Mouse (Mus musculus) erythroid progenitor cell, adult 5-6 weeks (primary cell): ENCODE measurements around the gene Gng2. TPM values are rescaled to one million over a fixed set of nuclear protein-coding genes. Genes with fewer than 3 reads are reported as not detected.

Experiments
- ATAC-seq: replicated peaks from 2 replicates; pipeline ENCODE4 v1.8.0; 2016; ENCODE audit warnings: moderate number of reproducible peaks, mild to moderate bottlenecking, moderate TSS enrichment, inconsistent platforms; ENCODE audit not compliant: poor library complexity, low FRiP score, severe bottlenecking
- total RNA-seq, 2 experiments: library from RNA; stranded (forward) in 1 of 2; stranded (reverse) in 1 of 2; fragments of 150-400 nt in 1 of 2; fragments of 186-747, 209-891 nt in 1 of 2; gene quantifications; 2 replicates each; pipeline versions ENCODE4 v1.2.3 to v1.2.4; 2015 to 2017; ENCODE audit warnings: low replicate concordance in 2 of 2

Gene Gng2
- total RNA-seq, 2 experiments from 2014 or later: 6.6 to 21.4 TPM

- ATAC-seq: no peak
These were observed 7.9 kb upstream of the Gng2 start for GRCm38 (mm10) chr14:19985107-19985911.

- ATAC-seq: peak; percentile 76; the same call in 1 of the 2 replicates
These were observed 781 bp downstream of the Gng2 start for GRCm38 (mm10) chr14:19976421-19977270.

GRCm38 (mm10) chr14:19974978-19975493, 2.4 kb downstream of the Gng2 start:
- no peak for ATAC-seq

- no peak for ATAC-seq
These were observed 3.0 kb downstream of the Gng2 start for GRCm38 (mm10) chr14:19974429-19974828.

- no peak for ATAC-seq
These were observed 5.0 kb downstream of the Gng2 start for GRCm38 (mm10) chr14:19972316-19973029.

- ATAC-seq: no peak
These were observed 6.6 kb downstream of the Gng2 start for GRCm38 (mm10) chr14:19970845-19971244.

GRCm38 (mm10) chr14:19970106-19970785, 7.2 kb downstream of the Gng2 start:
- no peak for ATAC-seq

- ATAC-seq: no peak
These were observed 7.9 kb downstream of the Gng2 start for GRCm38 (mm10) chr14:19969566-19969965.

GRCm38 (mm10) chr14:19969011-19969521, 8.4 kb downstream of the Gng2 start:
- no peak for ATAC-seq

GRCm38 (mm10) chr14:19968321-19969010, 9.0 kb downstream of the Gng2 start:
- no peak for ATAC-seq

- ATAC-seq: no peak
These were observed 9.9 kb downstream of the Gng2 start for GRCm38 (mm10) chr14:19967482-19967881.

- no peak for ATAC-seq
These were observed 13.4 kb downstream of the Gng2 start for GRCm38 (mm10) chr14:19963961-19964505.

GRCm38 (mm10) chr14:19961924-19962915, 15.2 kb downstream of the Gng2 start:
- ATAC-seq: no peak

GRCm38 (mm10) chr14:19959860-19960259, 17.6 kb downstream of the Gng2 start:
- ATAC-seq: no peak

GRCm38 (mm10) chr14:19955077-19955476, 22.4 kb downstream of the Gng2 start:
- ATAC-seq: no peak

- ATAC-seq: no peak
These were observed 26.6 kb downstream of the Gng2 start for GRCm38 (mm10) chr14:19950812-19951211.

- ATAC-seq: no peak
These were observed 28.0 kb downstream of the Gng2 start for GRCm38 (mm10) chr14:19949475-19949874.
